ENCODE assay signal across 9 mouse cellular contexts in genomic region chr4:141870666-141871332, GRCm38 (mm10). TPM values are rescaled to one million over a fixed set of nuclear protein-coding genes. Genes with fewer than 3 reads are reported as not detected.
DNase-seq lines count a peak whose midpoint lies in the region; ATAC-seq and TF ChIP-seq lines count a peak whose summit lies in the region.
"Had no signal": no experiment of that assay in that cellular context is flagged by ENCODE, and none has a peak within 500 bp of the region (broad histone marks: within the 10 kb centered on the region; RNA-seq: fewer than 3 reads in every experiment).

No protein-coding gene starts in this region.

- peaks cover 76% of the 10 kb centered on the region for H3K4me1 ChIP-seq in midbrain, embryonic 15.5 days
- H3K4me1 ChIP-seq in midbrain, embryonic 16.5 days (ENCODE audit: control insufficient read depth, insufficient read depth, low read length) = peaks cover 52% of the 10 kb centered on the region
- H3K4me1 ChIP-seq in neural tube, embryonic 15.5 days = peaks cover 75% of the 10 kb centered on the region

- H3K27me3 ChIP-seq in midbrain, embryonic 15.5 days (replicated peaks) = no peaks in the 10 kb centered on the region
- H3K27me3 ChIP-seq in midbrain, embryonic 16.5 days (ENCODE audit: control insufficient read depth, insufficient read depth, low read depth, low read length) = no peaks in the 10 kb centered on the region
- H3K27me3 ChIP-seq in neural tube, embryonic 15.5 days (replicated peaks) = no peaks in the 10 kb centered on the region

- H3K36me3 ChIP-seq in midbrain, embryonic 15.5 days (replicated peaks) = no peaks in the 10 kb centered on the region
- H3K36me3 ChIP-seq in midbrain, embryonic 16.5 days (ENCODE audit: control insufficient read depth, insufficient read depth, low read length) = no peaks in the 10 kb centered on the region
- H3K36me3 ChIP-seq in neural tube, embryonic 15.5 days = no peaks in the 10 kb centered on the region

- ATAC-seq in midbrain, embryonic 15.5 days (replicated peaks) = no peak
- ATAC-seq in midbrain, embryonic 16.5 days = no peak
- ATAC-seq in neural tube, embryonic 15.5 days (ENCODE audit: low FRiP score) = no peak
- ATAC-seq in inflammation-experienced regulatory T-cells, adult 6 months = no peak

- H3K9ac ChIP-seq in midbrain, embryonic 15.5 days = no peak overlapping the region
- no peak overlapping the region for H3K9ac ChIP-seq in midbrain, embryonic 16.5 days (ENCODE audit: low read depth, low read length)
- H3K9ac ChIP-seq in neural tube, embryonic 15.5 days (replicated peaks) = no peak overlapping the region

- intact Hi-C loops in gastrocnemius, adult 2 months (cut with DNase I) = no loop called here
- intact Hi-C loops in gastrocnemius, postnatal 14 days (cut with DNase I; ENCODE audit: low total_unique reads) = no loop called here

- no peak for TF ChIP-seq CTCF in gastrocnemius, adult 2 months (IDR thresholded peaks at IDR 0.05)

- WGBS in midbrain, embryonic 15.5 days = 63% methylated on average over 11 of the region's 11 CpGs
- WGBS in midbrain, embryonic 16.5 days = 64% methylated on average over 11 of the region's 11 CpGs
- WGBS in neural tube, embryonic 15.5 days = 61% methylated on average over 11 of the region's 11 CpGs

- DNase-seq in gastrocnemius, adult 2 months = peak; percentile 61
- DNase-seq in gastrocnemius, postnatal 14 days = no peak
- DNase-seq in kidney, postnatal 10 days = peak; percentile 63
- DNase-seq in retina, embryonic 14.5 days (ENCODE audit: low spot score) = no peak

- no peaks in the 10 kb centered on the region for H3K9me3 ChIP-seq in midbrain, embryonic 15.5 days
- H3K9me3 ChIP-seq in midbrain, embryonic 16.5 days (replicated peaks; ENCODE audit: control insufficient read depth, low read length, poor library complexity, severe bottlenecking) = no peaks in the 10 kb centered on the region
- H3K9me3 ChIP-seq in neural tube, embryonic 15.5 days (replicated peaks) = no peaks in the 10 kb centered on the region

- peak overlapping the region; percentile 86 for H3K27ac ChIP-seq in gastrocnemius, adult 2 months
- H3K27ac ChIP-seq in midbrain, embryonic 15.5 days = 0 out of 2 replicates have a peak overlapping the region, but pooled peaks have one; percentile 13
- no peak overlapping the region for H3K27ac ChIP-seq in midbrain, embryonic 16.5 days (ENCODE audit: low read length)
- H3K27ac ChIP-seq in neural tube, embryonic 15.5 days (replicated peaks) = 0 out of 2 replicates have a peak overlapping the region, but pooled peaks have one; percentile 6

- H3K4me3 ChIP-seq in gastrocnemius, adult 2 months = peak overlapping the region; percentile 34
- H3K4me3 ChIP-seq in midbrain, embryonic 15.5 days = no peak overlapping the region
- no peak overlapping the region for H3K4me3 ChIP-seq in midbrain, embryonic 16.5 days (ENCODE audit: low read depth, low read length)
- no peak overlapping the region for H3K4me3 ChIP-seq in neural tube, embryonic 15.5 days (replicated peaks)

- no peak overlapping the region for H3K4me2 ChIP-seq in midbrain, embryonic 15.5 days
- no peak overlapping the region for H3K4me2 ChIP-seq in midbrain, embryonic 16.5 days (ENCODE audit: low read length)
- H3K4me2 ChIP-seq in neural tube, embryonic 15.5 days = peak overlapping the region; percentile 75

RNA-seq across cellular contexts. Expression of gene Efhd2, which starts 3.9 kb away (rescaled TPM):
- 1 to 10 TPM; 5.2 to 6.1 TPM for total RNA-seq in gastrocnemius, adult 2 months (2021)
- total RNA-seq in gastrocnemius, postnatal 14 days (2021) = 10 to 100 TPM; 13.8 to 17.6 TPM
- polyA plus RNA-seq in midbrain, embryonic 15.5 days (2015; fragmentation: Nextera tagmentation; extraction: Ambion mirVana) = 71.5 and 82.6 TPM in 2 replicates
- 56.6 and 67.4 TPM in 2 replicates for polyA plus RNA-seq in midbrain, embryonic 16.5 days (2015; fragmentation: Nextera tagmentation; extraction: Ambion mirVana)
- polyA plus RNA-seq in neural tube, embryonic 15.5 days (2015; fragmentation: Nextera tagmentation; extraction: Ambion mirVana) = 75.6 and 85.4 TPM in 2 replicates
- 10 to 100 TPM; 26.9 to 64.6 (median 28.4) TPM for polyA plus RNA-seq in inflammation-experienced regulatory T-cells, adult 6 months (2017; shearing (Covaris generic))

RNA-seq across cellular contexts. Expression of gene Ctrc, which starts 24.6 kb away (rescaled TPM):
- total RNA-seq in gastrocnemius, adult 2 months (2021) = not detected
- total RNA-seq in gastrocnemius, postnatal 14 days (2021) = not detected
- not detected in 2 replicates for polyA plus RNA-seq in midbrain, embryonic 15.5 days (2015; fragmentation: Nextera tagmentation; extraction: Ambion mirVana)
- polyA plus RNA-seq in midbrain, embryonic 16.5 days (2015; fragmentation: Nextera tagmentation; extraction: Ambion mirVana) = not detected in 2 replicates
- polyA plus RNA-seq in neural tube, embryonic 15.5 days (2015; fragmentation: Nextera tagmentation; extraction: Ambion mirVana) = not detected in 2 replicates
- polyA plus RNA-seq in inflammation-experienced regulatory T-cells, adult 6 months (2017; shearing (Covaris generic)) = not detected
- total RNA-seq: left cerebral cortex, postnatal 10 days had no signal

RNA-seq across cellular contexts. Expression of gene Cela2a, which starts 44.8 kb away (rescaled TPM):
- not detected for total RNA-seq in gastrocnemius, adult 2 months (2021)
- not detected for total RNA-seq in gastrocnemius, postnatal 14 days (2021)
- polyA plus RNA-seq in midbrain, embryonic 15.5 days (2015; fragmentation: Nextera tagmentation; extraction: Ambion mirVana) = 0.36 and 0.43 TPM in 2 replicates
- polyA plus RNA-seq in midbrain, embryonic 16.5 days (2015; fragmentation: Nextera tagmentation; extraction: Ambion mirVana) = 0.40 TPM in 1 of 2 replicates, not detected in the other
- 1.3 TPM in 1 of 2 replicates, not detected in the other for polyA plus RNA-seq in neural tube, embryonic 15.5 days (2015; fragmentation: Nextera tagmentation; extraction: Ambion mirVana)
- polyA plus RNA-seq in inflammation-experienced regulatory T-cells, adult 6 months (2017; shearing (Covaris generic)) = not detected
- total RNA-seq: left cerebral cortex, postnatal 10 days had no signal

Comparison
In these comparisons a context has a peak if more than half of its experiments do, and no peak if none do; other contexts are left out.
1. DNase-seq: peak in gastrocnemius, adult 2 months (single experiment) and kidney, postnatal 10 days (single experiment); none in gastrocnemius, postnatal 14 days (single experiment) and retina, embryonic 14.5 days (single experiment).